Mouse (Mus musculus): ENCODE measurements around the gene Atl2. TPM values are rescaled to one million over a fixed set of nuclear protein-coding genes. Genes with fewer than 3 reads are reported as not detected.

Atl2 gene
- total and polyA plus RNA-seq, 3 experiments, result 18.0 to 43.3 (median 37.1) TPM

- Histone ChIP-seq H3K9me3 (replicated peaks; ENCODE audit: low read length) (no peaks in the 10 kb centered on the region), H3K9ac (ENCODE audit: insufficient read depth, low read depth) (no peak overlapping the region), H3K36me3 (replicated peaks in 1 of 2; ENCODE audit: control insufficient read depth in 1 of 2, insufficient read depth in 1 of 2, low read length in 1 of 2) (no peaks in the 10 kb centered on the region), H3K79me2 (replicated peaks; ENCODE audit: control insufficient read depth, extremely low read depth, insufficient read depth, poor library complexity, severe bottlenecking) (no peaks in the 10 kb centered on the region), H3K4me1 (ENCODE audit: control insufficient read depth in 1 of 2, insufficient read depth in 2 of 2) (peaks cover 0 to 9% of the 10 kb centered on the region in 2 experiments; a peak in 2 of 4 replicates), H3K4me3 (replicated peaks in 1 of 3; ENCODE audit: low read depth in 2 of 3, low read length in 2 of 3, poor library complexity in 1 of 3) (no peak overlapping the region), H3K4me2 (ENCODE audit: insufficient read depth, low read depth, poor library complexity, severe bottlenecking) (no peak overlapping the region), H3K27ac (ENCODE audit: insufficient read depth, low read depth) (no peak overlapping the region), H3K27me3 (replicated peaks) (no peaks in the 10 kb centered on the region)
- no peak for DNase-seq (ENCODE audit: extremely low read depth)
- in situ Hi-C loops (cut with MboI; ENCODE audit: low pct_ligation_motif_present, low pct_unique_long_range_greater_than_20kb, low sequenced_read_pairs), result no loop called here
- dilution Hi-C loops (cut with MboI; ENCODE audit: extremely low pct_ligation_motif_present, extremely low pct_unique_long_range_greater_than_20kb, low sequenced_read_pairs), result no loop called here
- TF ChIP-seq IRF4 (IDR thresholded peaks at IDR 0.05; ENCODE audit: low read depth, low read length), result no peak
- no peak for TF ChIP-seq E2F4 (IDR thresholded peaks at IDR 0.05; ENCODE audit: insufficient replicate concordance, low read depth, low read length)
- TF ChIP-seq MAX (IDR thresholded peaks at IDR 0.05; ENCODE audit: low read length), result no peak
- TF ChIP-seq SMC3 (IDR thresholded peaks at IDR 0.05; ENCODE audit: low read depth, low read length), result no peak
- no peak for TF ChIP-seq ZC3H11A (IDR thresholded peaks at IDR 0.05; ENCODE audit: low read depth, low read length)
- TF ChIP-seq MAZ (IDR thresholded peaks at IDR 0.05; ENCODE audit: low read depth, low read length), result no peak
- no peak for TF ChIP-seq POLR2A (IDR thresholded peaks at IDR 0.05; ENCODE audit: low read depth, low read length)
- no peak for TF ChIP-seq MXI1 (IDR thresholded peaks at IDR 0.05; ENCODE audit: low read depth, low read length)
- no peak for TF ChIP-seq CHD1 (IDR thresholded peaks at IDR 0.05; ENCODE audit: low read depth, low read length)
- no peak for TF ChIP-seq POLR2AphosphoS2 (IDR thresholded peaks at IDR 0.05; ENCODE audit: low read depth, low read length)
- no peak for TF ChIP-seq CHD2 (IDR thresholded peaks at IDR 0.05; ENCODE audit: low read length)
- TF ChIP-seq EP300 (IDR thresholded peaks at IDR 0.05; ENCODE audit: low read length), result no peak
- TF ChIP-seq SIN3A (IDR thresholded peaks at IDR 0.05; ENCODE audit: low read length), result no peak
- TF ChIP-seq ZNF384 (IDR thresholded peaks at IDR 0.05; ENCODE audit: low read depth, low read length), result no peak
Measured at GRCm38 (mm10) chr17:79824406-79824805, 71.5 kb downstream of the Atl2 start.

- Histone ChIP-seq H3K27ac (ENCODE audit: insufficient read depth, low read depth) (no peak overlapping the region), H3K27me3 (replicated peaks) (no peaks in the 10 kb centered on the region), H3K4me3 (replicated peaks in 1 of 3; ENCODE audit: low read depth in 2 of 3, low read length in 2 of 3, poor library complexity in 1 of 3) (no peak overlapping the region), H3K79me2 (replicated peaks; ENCODE audit: control insufficient read depth, extremely low read depth, insufficient read depth, poor library complexity, severe bottlenecking) (no peaks in the 10 kb centered on the region), H3K4me1 (ENCODE audit: control insufficient read depth in 1 of 2, insufficient read depth in 2 of 2) (peaks cover 0 to 9% of the 10 kb centered on the region in 2 experiments; a peak in 2 of 4 replicates), H3K9ac (ENCODE audit: insufficient read depth, low read depth) (no peak overlapping the region), H3K4me2 (ENCODE audit: insufficient read depth, low read depth, poor library complexity, severe bottlenecking) (no peak overlapping the region), H3K9me3 (replicated peaks; ENCODE audit: low read length) (no peaks in the 10 kb centered on the region), H3K36me3 (replicated peaks in 1 of 2; ENCODE audit: control insufficient read depth in 1 of 2, insufficient read depth in 1 of 2, low read length in 1 of 2) (no peaks in the 10 kb centered on the region)
- TF ChIP-seq MAZ (IDR thresholded peaks at IDR 0.05; ENCODE audit: low read depth, low read length), result no peak
- no peak for TF ChIP-seq ETS1 (conservative IDR thresholded peaks at IDR 0.05; ENCODE audit: low read depth, low read length)
- no peak for DNase-seq (ENCODE audit: extremely low read depth)
- in situ Hi-C loops (cut with MboI; ENCODE audit: low pct_ligation_motif_present, low pct_unique_long_range_greater_than_20kb, low sequenced_read_pairs) (no loop called here), dilution Hi-C loops (cut with MboI; ENCODE audit: extremely low pct_ligation_motif_present, extremely low pct_unique_long_range_greater_than_20kb, low sequenced_read_pairs) (no loop called here)
Measured at GRCm38 (mm10) chr17:79818884-79819283, 77.0 kb downstream of the Atl2 start.

GRCm38 (mm10) chr17:79817995-79818394 is 77.9 kb downstream of the Atl2 start:
- dilution Hi-C loops (cut with MboI; ENCODE audit: extremely low pct_ligation_motif_present, extremely low pct_unique_long_range_greater_than_20kb, low sequenced_read_pairs), result no loop called here
- Histone ChIP-seq H3K9ac (ENCODE audit: insufficient read depth, low read depth) (no peak overlapping the region), H3K79me2 (replicated peaks; ENCODE audit: control insufficient read depth, extremely low read depth, insufficient read depth, poor library complexity, severe bottlenecking) (no peaks in the 10 kb centered on the region), H3K27ac (ENCODE audit: insufficient read depth, low read depth) (no peak overlapping the region), H3K4me1 (ENCODE audit: control insufficient read depth in 1 of 2, insufficient read depth in 2 of 2) (peaks cover 0 to 9% of the 10 kb centered on the region in 2 experiments; a peak in 2 of 4 replicates), H3K4me2 (ENCODE audit: insufficient read depth, low read depth, poor library complexity, severe bottlenecking) (no peak overlapping the region), H3K9me3 (replicated peaks; ENCODE audit: low read length) (no peaks in the 10 kb centered on the region), H3K27me3 (replicated peaks) (no peaks in the 10 kb centered on the region), H3K4me3 (replicated peaks in 1 of 3; ENCODE audit: low read depth in 2 of 3, low read length in 2 of 3, poor library complexity in 1 of 3) (no peak overlapping the region), H3K36me3 (replicated peaks in 1 of 2; ENCODE audit: control insufficient read depth in 1 of 2, insufficient read depth in 1 of 2, low read length in 1 of 2) (no peaks in the 10 kb centered on the region)
- in situ Hi-C loops (cut with MboI; ENCODE audit: low pct_ligation_motif_present, low pct_unique_long_range_greater_than_20kb, low sequenced_read_pairs), result no loop called here
- no peak for DNase-seq (ENCODE audit: extremely low read depth)
- TF ChIP-seq SIN3A (IDR thresholded peaks at IDR 0.05; ENCODE audit: low read length) (no peak), IRF4 (IDR thresholded peaks at IDR 0.05; ENCODE audit: low read depth, low read length) (no peak), ZC3H11A (IDR thresholded peaks at IDR 0.05; ENCODE audit: low read depth, low read length) (no peak), NRF1 (IDR thresholded peaks at IDR 0.05; ENCODE audit: low read depth, low read length) (no peak), RCOR1 (conservative IDR thresholded peaks at IDR 0.05; ENCODE audit: low read depth, low read length) (no peak), NELFE (IDR thresholded peaks at IDR 0.05; ENCODE audit: low read depth, low read length) (no peak), BHLHE40 (IDR thresholded peaks at IDR 0.05; ENCODE audit: low read depth, low read length) (no peak), EP300 (IDR thresholded peaks at IDR 0.05; ENCODE audit: low read length) (no peak), POLR2A (IDR thresholded peaks at IDR 0.05; ENCODE audit: low read depth, low read length) (no peak), ZMIZ1 (IDR thresholded peaks at IDR 0.05; ENCODE audit: low read depth, low read length) (no peak), PAX5 (IDR thresholded peaks at IDR 0.05; ENCODE audit: low read length) (no peak), MAFK (IDR thresholded peaks at IDR 0.05; ENCODE audit: insufficient replicate concordance, low read length) (no peak), MEF2A (IDR thresholded peaks at IDR 0.05; ENCODE audit: borderline replicate concordance, low read depth, low read length) (no peak), TCF12 (IDR thresholded peaks at IDR 0.05; ENCODE audit: low read depth, low read length) (no peak), ELF1 (IDR thresholded peaks at IDR 0.05; ENCODE audit: low read depth, low read length) (no peak), ZKSCAN1 (IDR thresholded peaks at IDR 0.05; ENCODE audit: borderline replicate concordance, low read depth, low read length) (no peak), TBP (conservative IDR thresholded peaks at IDR 0.05; ENCODE audit: low read depth, low read length) (no peak)

Data from CH12.LX (cell line).